Mouse (Mus musculus) midbrain, postnatal 0 days (tissue): ENCODE data around the gene Slc24a4. TPM values are rescaled to one million over a fixed set of nuclear protein-coding genes. Genes with fewer than 3 reads are reported as not detected.
A peak's percentile ranks its signal among the peaks of the same experiment; 100 is the strongest.

Source experiments
- ATAC-seq: fragments of 200-750 bp; cut with Nextera tagmentation; 2 replicates; pipeline ENCODE4 v1.8.0; 2017; ENCODE audit warnings: moderate number of reproducible peaks, mild to moderate bottlenecking, moderate TSS enrichment, moderate library complexity; ENCODE audit not compliant: low FRiP score
- DNase-seq: peaks from one replicate; pipeline ENCODE4 v3.0.0-alpha.2; 2015; ENCODE audit warnings: low spot score
- H3K27ac ChIP-seq: fragments of 300-500 bp; sonication (generic); 2 replicates; pipeline ENCODE4 v1.5.1; 2014; ENCODE audit warnings: low read depth, mild to moderate bottlenecking, low read length, mixed read lengths
- H3K27me3 ChIP-seq: fragments of 300-500 bp; sonication (generic); 2 replicates; pipeline ENCODE4 v1.6.1; 2014; ENCODE audit warnings: low read length, control low read depth, mixed read lengths; ENCODE audit not compliant: insufficient read depth
- H3K36me3 ChIP-seq: fragments of 300-500 bp; sonication (generic); 2 replicates; pipeline ENCODE4 v1.6.1; 2014; ENCODE audit warnings: low read length, control low read depth, mixed read lengths; ENCODE audit not compliant: insufficient read depth
- H3K4me1 ChIP-seq: fragments of 300-500 bp; sonication (generic); 2 replicates; pipeline ENCODE4 v1.6.1; 2014; ENCODE audit warnings: mild to moderate bottlenecking, control low read depth, antibody characterized with exemption, low read length, mixed read lengths; ENCODE audit not compliant: insufficient read depth
- H3K4me2 ChIP-seq: fragments of 300-500 bp; sonication (generic); 2 replicates; pipeline ENCODE4 v1.6.1; 2014; ENCODE audit warnings: low read depth, mild to moderate bottlenecking, low read length, mixed read lengths; ENCODE audit not compliant: poor library complexity, severe bottlenecking
- H3K4me3 ChIP-seq: fragments of 300-500 bp; sonication (generic); 2 replicates; pipeline ENCODE4 v1.5.1; 2014; ENCODE audit warnings: low read depth, mild to moderate bottlenecking, low read length, moderate library complexity
- H3K9ac ChIP-seq: fragments of 300-500 bp; sonication (generic); replicated peaks from 2 replicates; pipeline ENCODE4 v1.6.1; 2014; ENCODE audit warnings: mild to moderate bottlenecking, low read length, moderate library complexity, mixed read lengths; ENCODE audit not compliant: poor library complexity, severe bottlenecking
- H3K9me3 ChIP-seq: fragments of 300-500 bp; sonication (generic); 2 replicates; pipeline ENCODE4 v1.6.1; 2016; ENCODE audit warnings: low read length, control low read depth
- CTCF ChIP-seq: IDR thresholded peaks from 2 replicates; pipeline ENCODE4 v1.5.1; 2016; ENCODE audit warnings: antibody characterized with exemption, mild to moderate bottlenecking
- WGBS: fragments of 180-500 bp; shearing (Covaris S2); extraction: QIAGEN DNeasy Blood & Tissue Kit; methylation state at CpG from one replicate; pipeline ENCODE4 v1.1.7; 2014; 5-methylcytosine and 5-hydroxymethylcytosine counted together
- polyA plus RNA-seq: library from polyadenylated mRNA; unstranded; fragments of >200 nt; fragmentation: Nextera tagmentation; extraction: Ambion mirVana; gene quantifications from 2 replicates; pipeline ENCODE4 v1.2.1, GENCODE M21; 2015
- total RNA-seq: library from RNA; depleted of rRNA; stranded (reverse); fragments of >200 nt; gene quantifications from 2 replicates; pipeline ENCODE4 v1.2.3, GENCODE M21; 2014

Gene Slc24a4
- total and polyA plus RNA-seq, 2 experiments from 2014 or later: 2.4 to 5.3 TPM

GRCm38 (mm10) chr12:102242076-102242722, 113.7 kb downstream of the Slc24a4 start:
- Histone ChIP-seq H3K4me2 (no peak overlapping the region), H3K9ac (no peak overlapping the region), H3K36me3 (no peaks in the 10 kb centered on the region), H3K9me3 (no peaks in the 10 kb centered on the region), H3K27ac (no peak overlapping the region), H3K4me1 (0 out of 2 replicates have a peak, but pooled peaks cover 4% of the 10 kb centered on the region), H3K27me3 (no peaks in the 10 kb centered on the region), H3K4me3 (no peak overlapping the region)
- ATAC-seq (peak; percentile 67), DNase-seq (peak; percentile 29)
- TF ChIP-seq CTCF: no peak
- 45% methylated on average over 6 of the region's 6 CpGs for WGBS

- no peak for TF ChIP-seq CTCF
- Histone ChIP-seq H3K4me3 (no peak overlapping the region), H3K4me2 (no peak overlapping the region), H3K36me3 (no peaks in the 10 kb centered on the region), H3K4me1 (0 out of 2 replicates have a peak, but pooled peaks cover 4% of the 10 kb centered on the region), H3K27ac (no peak overlapping the region), H3K27me3 (no peaks in the 10 kb centered on the region), H3K9ac (no peak overlapping the region), H3K9me3 (no peaks in the 10 kb centered on the region)
- DNase-seq (no peak), ATAC-seq (no peak)
- WGBS: 69% methylated on average over 1 of the region's 1 CpGs
Observed at GRCm38 (mm10) chr12:102243915-102244314, 115.4 kb downstream of the Slc24a4 start.

- Histone ChIP-seq H3K27ac (no peak overlapping the region), H3K4me2 (no peak overlapping the region), H3K4me3 (no peak overlapping the region), H3K4me1 (0 out of 2 replicates have a peak, but pooled peaks cover 4% of the 10 kb centered on the region), H3K27me3 (no peaks in the 10 kb centered on the region), H3K9me3 (no peaks in the 10 kb centered on the region), H3K9ac (no peak overlapping the region), H3K36me3 (no peaks in the 10 kb centered on the region)
- no peak for TF ChIP-seq CTCF
- DNase-seq (no peak), ATAC-seq (no peak)
- 86% methylated on average over 5 of the region's 5 CpGs for WGBS
Observed at GRCm38 (mm10) chr12:102246226-102246625, 117.7 kb downstream of the Slc24a4 start.

GRCm38 (mm10) chr12:102248104-102248503, 119.6 kb downstream of the Slc24a4 start:
- Histone ChIP-seq H3K9ac (no peak overlapping the region), H3K4me1 (no peaks in the 10 kb centered on the region), H3K36me3 (no peaks in the 10 kb centered on the region), H3K27ac (no peak overlapping the region), H3K4me2 (no peak overlapping the region), H3K27me3 (no peaks in the 10 kb centered on the region), H3K4me3 (no peak overlapping the region), H3K9me3 (no peaks in the 10 kb centered on the region)
- TF ChIP-seq CTCF: no peak
- ATAC-seq: no peak
- no peak for DNase-seq
- WGBS: 94% methylated on average over 6 of the region's 6 CpGs

GRCm38 (mm10) chr12:102250316-102250715, 121.8 kb downstream of the Slc24a4 start:
- no peaks in the 10 kb centered on the region for H3K36me3 ChIP-seq
- no peaks in the 10 kb centered on the region for H3K4me1 ChIP-seq
- no peak overlapping the region for H3K4me2 ChIP-seq
- H3K9ac ChIP-seq: no peak overlapping the region
- no peak overlapping the region for H3K4me3 ChIP-seq
- 77% methylated on average over 4 of the region's 4 CpGs for WGBS
- H3K27me3 ChIP-seq: no peaks in the 10 kb centered on the region
- peak; percentile 17 for DNase-seq
- no peaks in the 10 kb centered on the region for H3K9me3 ChIP-seq
- no peak for ATAC-seq
- H3K27ac ChIP-seq: no peak overlapping the region
- TF ChIP-seq CTCF: no peak

- no peaks in the 10 kb centered on the region for H3K4me1 ChIP-seq
- no peaks in the 10 kb centered on the region for H3K36me3 ChIP-seq
- ATAC-seq: no peak
- no peak overlapping the region for H3K27ac ChIP-seq
- no peaks in the 10 kb centered on the region for H3K9me3 ChIP-seq
- 60% methylated on average over 3 of the region's 3 CpGs for WGBS
- no peak for TF ChIP-seq CTCF
- DNase-seq: no peak
- no peak overlapping the region for H3K4me3 ChIP-seq
- no peak overlapping the region for H3K4me2 ChIP-seq
- H3K9ac ChIP-seq: no peak overlapping the region
- H3K27me3 ChIP-seq: no peaks in the 10 kb centered on the region
Observed at GRCm38 (mm10) chr12:102251070-102251469, 122.5 kb downstream of the Slc24a4 start.
